Mouse (Mus musculus) G1E (cell line): ENCODE results near the gene Elk4. TPM values are rescaled to one million over a fixed set of nuclear protein-coding genes. Genes with fewer than 3 reads are reported as not detected.

Experiments
- ATAC-seq: 2 replicates; pipeline ENCODE4 v1.8.0; 2016; ENCODE audit warnings: mild to moderate bottlenecking; ENCODE audit not compliant: insufficient number of reproducible peaks, poor library complexity, low FRiP score, severe bottlenecking; ENCODE audit errors: extremely low read depth
- DNase-seq: peaks from one replicate; pipeline ENCODE4 v3.0.0; 2012; ENCODE audit warnings: low spot score
- H3K27me3 ChIP-seq: 2 replicates; pipeline ENCODE4 v1.6.1; 2012; ENCODE audit warnings: mild to moderate bottlenecking, low read length, inconsistent platforms; ENCODE audit not compliant: insufficient read depth
- H3K36me3 ChIP-seq: replicated peaks from 2 replicates; pipeline ENCODE3; 2012; ENCODE audit warnings: mild to moderate bottlenecking, inconsistent platforms
- H3K4me1 ChIP-seq: 2 replicates; pipeline ENCODE4 v1.6.1; 2012; ENCODE audit warnings: low read depth, low read length, inconsistent platforms, mixed read lengths; ENCODE audit not compliant: insufficient read depth
- H3K4me3 ChIP-seq: 2 replicates; pipeline ENCODE4 v1.5.1; 2012; ENCODE audit warnings: low read depth, mild to moderate bottlenecking, inconsistent platforms, low read length, moderate library complexity, mixed read lengths
- H3K9me3 ChIP-seq: replicated peaks from 2 replicates; pipeline ENCODE4 v1.6.1; 2012; ENCODE audit warnings: inconsistent platforms
- CTCF ChIP-seq: IDR thresholded peaks from 2 replicates; pipeline ENCODE4 v1.5.1; 2012; ENCODE audit warnings: low read depth, low read length, inconsistent platforms, mixed read lengths
- GATA1 ChIP-seq: IDR thresholded peaks from 2 replicates; pipeline ENCODE4 v1.6.1; 2012; ENCODE audit warnings: borderline replicate concordance, low read length, inconsistent platforms, mixed read lengths
- GATA2 ChIP-seq: IDR thresholded peaks from 2 replicates; pipeline ENCODE4 v1.6.1; 2012; ENCODE audit warnings: low read depth, low read length, inconsistent platforms, borderline replicate concordance
- POLR2AphosphoS5 ChIP-seq: IDR thresholded peaks from 2 replicates; pipeline ENCODE4 v1.6.1; 2012; ENCODE audit warnings: low read depth, low read length, inconsistent platforms; ENCODE audit not compliant: insufficient replicate concordance
- TAL1 ChIP-seq: conservative IDR thresholded peaks from 2 replicates; pipeline ENCODE4 v1.6.1; 2012; ENCODE audit warnings: low read depth, low read length, inconsistent platforms, mixed read lengths
- polyA plus RNA-seq: library from polyadenylated mRNA; stranded (reverse); fragments of >175 nt; gene quantifications from 2 replicates; pipeline ENCODE4 v1.2.3, GENCODE M21; 2012
- total RNA-seq, 2 experiments: library from RNA; stranded (forward) in 1 of 2; stranded (reverse) in 1 of 2; fragments of 200-1000 nt in 1 of 2; fragments of >200 nt in 1 of 2; fragmentation: Nextera tagmentation in 1 of 2; gene quantifications; 2 replicates each; pipeline ENCODE4 v1.2.3; 2014 to 2017

Elk4 gene
- total and polyA plus RNA-seq, 3 experiments = 5.1 to 166 (median 83.2) TPM

DNA sequence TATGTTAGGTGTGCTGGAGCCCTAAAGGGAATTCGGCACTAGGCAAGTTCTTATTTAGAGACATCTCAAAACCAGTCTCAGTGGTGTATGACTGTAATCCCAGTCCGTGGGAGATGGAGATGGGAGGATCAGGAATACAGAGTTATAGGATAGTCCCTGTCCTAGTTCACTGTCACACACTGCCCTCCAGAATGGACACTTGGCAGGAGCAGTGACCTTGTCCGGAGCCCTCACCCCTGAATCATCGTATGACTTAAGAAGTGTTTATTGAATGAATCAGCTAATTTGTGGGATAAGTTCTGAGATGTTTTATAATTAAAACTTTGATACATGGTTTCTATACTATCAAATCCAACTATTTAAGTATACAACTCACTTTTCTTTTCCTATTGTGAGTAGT is 55.7 kb downstream of the Elk4 start:
- TF ChIP-seq GATA2 (no peak), TAL1 (no peak)
- peaks cover 76% of the 10 kb centered on the region for H3K27me3 ChIP-seq
- DNase-seq (no peak), ATAC-seq (no peak)
- H3K36me3 ChIP-seq = no peaks in the 10 kb centered on the region
- no peak overlapping the region for H3K4me3 ChIP-seq
- no peaks in the 10 kb centered on the region for H3K9me3 ChIP-seq
- H3K4me1 ChIP-seq = no peaks in the 10 kb centered on the region

DNA sequence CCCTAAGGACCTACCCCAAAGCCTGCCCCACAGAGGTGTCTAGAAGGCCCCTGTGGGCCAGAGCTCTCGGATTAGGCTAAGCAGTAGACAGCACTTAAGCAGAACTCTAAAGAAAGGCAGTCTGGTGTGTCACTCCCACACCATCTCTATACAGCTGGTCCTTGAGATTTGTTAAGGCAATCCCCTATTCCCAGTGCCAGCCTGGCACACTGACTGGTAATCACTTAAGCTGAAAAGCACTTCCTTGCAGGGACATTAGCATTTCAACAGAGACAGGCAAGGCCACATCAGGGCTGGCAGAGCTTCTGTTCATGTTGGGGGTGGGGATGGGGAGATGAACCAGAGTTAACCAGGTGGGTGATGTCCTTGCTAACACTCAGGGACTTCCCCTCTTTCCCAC is 57.6 kb downstream of the Elk4 start:
- Histone ChIP-seq H3K9me3 (no peaks in the 10 kb centered on the region), H3K36me3 (no peaks in the 10 kb centered on the region), H3K4me3 (no peak overlapping the region), H3K27me3 (peaks cover 66% of the 10 kb centered on the region), H3K4me1 (no peaks in the 10 kb centered on the region)
- DNase-seq = no peak
- no peak for ATAC-seq
- TF ChIP-seq TAL1 (no peak), POLR2AphosphoS5 (no peak), CTCF (no peak), GATA1 (no peak), GATA2 (no peak)

DNA sequence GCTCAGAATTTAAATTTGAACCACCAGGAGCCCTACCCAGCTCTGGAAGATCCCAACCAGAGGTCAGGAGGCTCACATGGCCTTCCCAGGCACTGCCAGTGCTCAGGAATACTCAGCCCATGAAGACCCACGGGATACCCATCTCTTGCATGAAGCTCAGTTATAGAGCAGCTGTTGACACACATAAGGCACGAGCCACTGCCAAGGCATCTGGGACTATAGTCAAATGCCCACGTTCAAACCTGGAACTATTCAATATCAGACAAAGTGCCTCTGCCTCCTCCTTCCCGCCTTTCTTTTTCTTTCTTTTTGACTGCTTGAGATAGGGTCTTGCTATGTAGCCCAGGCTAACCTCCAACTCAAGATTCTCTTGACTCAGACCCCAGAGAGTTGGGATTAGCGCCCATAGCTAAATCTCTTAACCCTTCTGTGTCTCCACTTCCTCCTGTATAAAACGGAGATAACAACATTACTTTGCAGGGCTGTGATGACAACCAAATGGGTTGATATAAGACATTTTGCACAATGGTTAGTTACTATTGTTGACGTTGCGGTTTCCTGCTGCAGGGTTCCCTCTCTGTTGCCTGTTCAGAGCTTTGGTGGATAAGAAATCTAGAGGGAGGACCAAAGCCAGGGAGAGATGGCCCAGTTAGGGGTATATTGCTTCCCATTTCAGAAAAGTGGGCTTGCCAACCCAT is 58.2 kb downstream of the Elk4 start:
- DNase-seq (no peak), ATAC-seq (no peak)
- Histone ChIP-seq H3K27me3 (peaks cover 60% of the 10 kb centered on the region), H3K36me3 (no peaks in the 10 kb centered on the region), H3K4me1 (no peaks in the 10 kb centered on the region), H3K9me3 (no peaks in the 10 kb centered on the region), H3K4me3 (no peak overlapping the region)
- no peak for TF ChIP-seq CTCF
- TF ChIP-seq GATA1 = no peak
- no peak for TF ChIP-seq TAL1
- no peak for TF ChIP-seq POLR2AphosphoS5
- TF ChIP-seq GATA2 = no peak

DNA sequence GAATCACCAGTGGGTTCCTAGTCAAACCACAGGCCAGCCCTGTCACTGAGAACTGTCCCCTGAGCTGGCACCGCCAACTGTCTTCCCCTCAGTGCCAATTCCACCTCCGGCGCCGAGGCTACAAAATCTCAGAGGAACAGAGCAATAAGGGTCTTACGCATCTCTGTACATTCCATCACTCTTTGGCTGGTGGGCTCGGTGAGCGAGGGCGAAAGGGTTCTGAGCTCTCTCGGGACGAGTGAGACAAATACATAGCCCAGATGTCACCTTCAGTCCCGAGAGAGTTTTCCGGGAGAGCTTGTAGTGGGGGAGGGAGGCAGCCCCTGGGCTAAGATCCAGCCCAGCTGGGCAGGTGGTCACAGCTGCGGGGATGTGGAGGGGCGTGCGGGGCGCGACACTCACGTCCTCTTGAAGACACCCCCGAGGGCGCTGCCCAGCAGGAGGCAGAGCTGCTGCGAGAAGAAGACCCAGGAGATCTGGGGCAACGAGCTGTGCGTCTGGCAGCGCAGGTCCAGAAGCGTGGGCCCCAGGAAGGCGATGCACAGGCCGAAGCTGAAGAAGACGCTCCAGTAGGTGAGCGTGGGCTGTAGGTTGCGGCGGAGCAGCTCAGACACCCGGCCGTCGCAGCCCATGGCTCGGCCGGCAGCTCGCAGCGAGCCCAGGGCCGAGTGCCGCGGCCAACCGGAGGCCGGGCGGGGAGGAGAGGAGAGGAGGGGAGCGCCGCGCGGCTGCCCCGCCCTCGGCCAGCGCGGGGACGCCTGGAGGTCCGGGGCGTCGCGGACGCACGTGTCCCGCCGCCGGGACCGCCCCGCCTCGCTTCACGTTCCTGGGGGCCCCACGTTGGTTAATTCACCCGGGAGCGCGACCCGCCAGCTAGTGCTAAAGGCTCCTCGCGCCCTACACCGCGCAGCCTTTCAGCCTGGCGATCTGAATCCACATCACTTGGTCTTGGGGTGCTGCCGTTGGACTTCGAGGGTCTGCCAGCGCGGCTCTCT is 60.2 kb downstream of the Elk4 start, which contains the start of gene Mfsd4a:
Mfsd4a (minus strand) TSS at position 802 of the 995 bp plus-strand sequence.
- no peaks in the 10 kb centered on the region for H3K36me3 ChIP-seq
- no peak within 1 kb of the TSS for H3K4me3 ChIP-seq
- DNase-seq (no peak), ATAC-seq (no peak)
- no peaks in the 10 kb centered on the region for H3K4me1 ChIP-seq
- peaks cover 40% of the 10 kb centered on the region for H3K27me3 ChIP-seq
- no peaks in the 10 kb centered on the region for H3K9me3 ChIP-seq
- TF ChIP-seq TAL1 (no peak), POLR2AphosphoS5 (no peak), GATA1 (no peak), GATA2 (no peak), CTCF (no peak)

DNA sequence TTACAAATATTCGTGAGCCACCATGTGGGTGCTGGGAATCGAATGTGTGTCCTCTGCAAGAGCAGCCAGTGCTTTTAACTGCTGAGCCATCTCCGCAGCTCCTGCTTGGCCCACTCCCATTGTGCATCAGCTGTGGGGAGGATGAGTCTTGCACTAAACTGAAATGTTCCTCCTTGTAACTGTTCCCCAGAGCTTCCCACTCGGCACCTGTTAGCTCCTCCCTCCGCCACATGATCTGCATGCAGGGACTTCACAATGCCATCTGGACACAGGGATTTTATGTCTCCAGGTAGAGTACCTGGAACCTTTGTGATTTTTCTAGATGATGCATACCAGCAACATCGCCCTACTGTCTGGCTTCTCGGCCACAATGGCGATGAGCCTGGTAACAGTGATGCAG is 62.0 kb downstream of the Elk4 start:
- H3K4me3 ChIP-seq = no peak overlapping the region
- no peaks in the 10 kb centered on the region for H3K9me3 ChIP-seq
- ATAC-seq = no peak
- no peak for DNase-seq
- peaks cover 29% of the 10 kb centered on the region for H3K27me3 ChIP-seq
- no peaks in the 10 kb centered on the region for H3K36me3 ChIP-seq
- no peak for TF ChIP-seq GATA2
- no peak for TF ChIP-seq CTCF
- TF ChIP-seq GATA1 = no peak
- TF ChIP-seq POLR2AphosphoS5 = no peak
- TF ChIP-seq TAL1 = no peak
- no peaks in the 10 kb centered on the region for H3K4me1 ChIP-seq

DNA sequence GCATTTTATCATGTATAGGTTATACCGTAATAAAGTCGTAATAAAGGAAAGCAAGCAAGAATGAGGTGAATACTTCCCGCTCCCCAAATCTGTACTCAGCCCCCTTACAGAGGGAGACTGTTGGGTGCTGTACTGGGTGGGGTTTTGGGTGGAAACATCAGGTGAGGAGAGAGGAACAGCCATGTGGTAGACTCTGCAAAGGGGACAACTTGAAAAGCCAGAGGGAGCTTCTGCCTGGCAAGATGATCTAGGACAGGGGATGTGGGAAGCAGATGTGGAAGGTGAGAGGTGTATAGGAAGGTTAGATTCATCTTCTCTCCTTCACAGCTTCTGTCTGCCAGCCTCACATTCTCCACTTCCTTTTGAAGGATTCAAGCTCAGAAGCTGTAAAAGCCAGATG is 63.3 kb downstream of the Elk4 start:
- Histone ChIP-seq H3K4me1 (no peaks in the 10 kb centered on the region), H3K4me3 (no peak overlapping the region), H3K36me3 (no peaks in the 10 kb centered on the region), H3K27me3 (peaks cover 24% of the 10 kb centered on the region), H3K9me3 (no peaks in the 10 kb centered on the region)
- no peak for DNase-seq
- TF ChIP-seq GATA1 (no peak), TAL1 (no peak), POLR2AphosphoS5 (no peak), CTCF (no peak), GATA2 (no peak)
- ATAC-seq = no peak
